Mouse (Mus musculus): ENCODE data around the gene Jakmip3. TPM values are rescaled to one million over a fixed set of nuclear protein-coding genes. Genes with fewer than 3 reads are reported as not detected.

Jakmip3 gene
- polyA plus RNA-seq (2012): not detected in 2 replicates

- no peaks in the 10 kb centered on the region for H3K36me3 ChIP-seq (ENCODE audit: control insufficient read depth)
- peaks cover 3% of the 10 kb centered on the region for H3K9me3 ChIP-seq (ENCODE audit: control insufficient read depth, low read length)
- no peak within 1 kb of the TSS for H3K4me3 ChIP-seq (replicated peaks)
- TF ChIP-seq GATA1 (IDR thresholded peaks at IDR 0.05; ENCODE audit: low read length): no peak
- TF ChIP-seq TAL1 (IDR thresholded peaks at IDR 0.05; ENCODE audit: low read length): no peak
- H3K4me1 ChIP-seq (ENCODE audit: control insufficient read depth): no peaks in the 10 kb centered on the region
- peaks cover 54% of the 10 kb centered on the region for H3K27me3 ChIP-seq (ENCODE audit: control insufficient read depth)
These were observed at the start of gene Jakmip3 for GRCm38 (mm10) chr7:138940612-138941461. TSS of gene Jakmip3 (plus strand) at chr7:138940730.

GRCm38 (mm10) chr7:138898122-138898521 lies 42.4 kb upstream of the Jakmip3 start:
- Histone ChIP-seq H3K9me3 (ENCODE audit: control insufficient read depth, low read length) (no peaks in the 10 kb centered on the region), H3K27me3 (ENCODE audit: control insufficient read depth) (no peaks in the 10 kb centered on the region), H3K4me1 (ENCODE audit: control insufficient read depth) (no peaks in the 10 kb centered on the region), H3K4me3 (replicated peaks) (no peak overlapping the region), H3K36me3 (ENCODE audit: control insufficient read depth) (peaks cover 27% of the 10 kb centered on the region)
- no peak for TF ChIP-seq GATA1 (IDR thresholded peaks at IDR 0.05; ENCODE audit: low read length)
- no peak for TF ChIP-seq TAL1 (IDR thresholded peaks at IDR 0.05; ENCODE audit: low read length)

- Histone ChIP-seq H3K4me3 (replicated peaks) (no peak overlapping the region), H3K4me1 (ENCODE audit: control insufficient read depth) (no peaks in the 10 kb centered on the region), H3K27me3 (ENCODE audit: control insufficient read depth) (no peaks in the 10 kb centered on the region), H3K9me3 (ENCODE audit: control insufficient read depth, low read length) (no peaks in the 10 kb centered on the region), H3K36me3 (ENCODE audit: control insufficient read depth) (peaks cover 22% of the 10 kb centered on the region)
- no peak for TF ChIP-seq GATA1 (IDR thresholded peaks at IDR 0.05; ENCODE audit: low read length)
- no peak for TF ChIP-seq TAL1 (IDR thresholded peaks at IDR 0.05; ENCODE audit: low read length)
These were observed 41.8 kb upstream of the Jakmip3 start for GRCm38 (mm10) chr7:138898743-138899142.

- Histone ChIP-seq H3K36me3 (ENCODE audit: control insufficient read depth) (no peaks in the 10 kb centered on the region), H3K27me3 (ENCODE audit: control insufficient read depth) (no peaks in the 10 kb centered on the region), H3K4me1 (ENCODE audit: control insufficient read depth) (peaks cover 35% of the 10 kb centered on the region), H3K4me3 (replicated peaks) (no peak overlapping the region), H3K9me3 (ENCODE audit: control insufficient read depth, low read length) (no peaks in the 10 kb centered on the region)
- TF ChIP-seq TAL1 (IDR thresholded peaks at IDR 0.05; ENCODE audit: low read length) (no peak), GATA1 (IDR thresholded peaks at IDR 0.05; ENCODE audit: low read length) (no peak)
These were observed 36.6 kb upstream of the Jakmip3 start for GRCm38 (mm10) chr7:138903886-138904435.

- H3K36me3 ChIP-seq (ENCODE audit: control insufficient read depth): no peaks in the 10 kb centered on the region
- no peaks in the 10 kb centered on the region for H3K27me3 ChIP-seq (ENCODE audit: control insufficient read depth)
- no peaks in the 10 kb centered on the region for H3K9me3 ChIP-seq (ENCODE audit: control insufficient read depth, low read length)
- H3K4me3 ChIP-seq (replicated peaks): peak overlapping the region; percentile 40
- H3K4me1 ChIP-seq (ENCODE audit: control insufficient read depth): peaks cover 52% of the 10 kb centered on the region
- TF ChIP-seq TAL1 (IDR thresholded peaks at IDR 0.05; ENCODE audit: low read length) (no peak), GATA1 (IDR thresholded peaks at IDR 0.05; ENCODE audit: low read length) (no peak)
These were observed 34.1 kb upstream of the Jakmip3 start for GRCm38 (mm10) chr7:138906441-138906840.

- Histone ChIP-seq H3K4me3 (replicated peaks) (peak overlapping the region; percentile 40), H3K27me3 (ENCODE audit: control insufficient read depth) (no peaks in the 10 kb centered on the region), H3K36me3 (ENCODE audit: control insufficient read depth) (no peaks in the 10 kb centered on the region), H3K9me3 (ENCODE audit: control insufficient read depth, low read length) (no peaks in the 10 kb centered on the region), H3K4me1 (ENCODE audit: control insufficient read depth) (peaks cover 52% of the 10 kb centered on the region)
- TF ChIP-seq TAL1 (IDR thresholded peaks at IDR 0.05; ENCODE audit: low read length) (no peak), GATA1 (IDR thresholded peaks at IDR 0.05; ENCODE audit: low read length) (no peak)
These were observed 33.5 kb upstream of the Jakmip3 start for GRCm38 (mm10) chr7:138907043-138907442.

- no peaks in the 10 kb centered on the region for H3K27me3 ChIP-seq (ENCODE audit: control insufficient read depth)
- peak overlapping the region; percentile 81 for H3K4me3 ChIP-seq (replicated peaks)
- H3K36me3 ChIP-seq (ENCODE audit: control insufficient read depth): no peaks in the 10 kb centered on the region
- H3K4me1 ChIP-seq (ENCODE audit: control insufficient read depth): peaks cover 52% of the 10 kb centered on the region
- TF ChIP-seq GATA1 (IDR thresholded peaks at IDR 0.05; ENCODE audit: low read length): no peak
- TF ChIP-seq TAL1 (IDR thresholded peaks at IDR 0.05; ENCODE audit: low read length): no peak
- no peaks in the 10 kb centered on the region for H3K9me3 ChIP-seq (ENCODE audit: control insufficient read depth, low read length)
These were observed 32.6 kb upstream of the Jakmip3 start for GRCm38 (mm10) chr7:138907976-138908375.

- Histone ChIP-seq H3K9me3 (ENCODE audit: control insufficient read depth, low read length) (no peaks in the 10 kb centered on the region), H3K27me3 (ENCODE audit: control insufficient read depth) (no peaks in the 10 kb centered on the region), H3K36me3 (ENCODE audit: control insufficient read depth) (no peaks in the 10 kb centered on the region), H3K4me1 (ENCODE audit: control insufficient read depth) (peaks cover 52% of the 10 kb centered on the region), H3K4me3 (replicated peaks) (peak overlapping the region; percentile 81)
- TF ChIP-seq GATA1 (IDR thresholded peaks at IDR 0.05; ENCODE audit: low read length) (no peak), TAL1 (IDR thresholded peaks at IDR 0.05; ENCODE audit: low read length) (no peak)
These were observed 31.7 kb upstream of the Jakmip3 start for GRCm38 (mm10) chr7:138908768-138909276.
